Mouse (Mus musculus) liver, embryonic 16.5 days (tissue): ENCODE results near the gene Hmgcs2. TPM values are rescaled to one million over a fixed set of nuclear protein-coding genes. Genes with fewer than 3 reads are reported as not detected.

ENCODE experiments used
- ATAC-seq: fragments of 200-750 bp; cut with Nextera tagmentation; 2 replicates; pipeline ENCODE4 v1.8.0; 2017; ENCODE audit warnings: low read depth, mild to moderate bottlenecking, moderate number of reproducible peaks, moderate library complexity
- H3K27ac ChIP-seq: fragments of 300-500 bp; sonication (generic); 2 replicates; pipeline ENCODE4 v1.5.1; 2014; ENCODE audit warnings: mild to moderate bottlenecking, low read length
- H3K27me3 ChIP-seq: fragments of 300-500 bp; sonication (generic); 2 replicates; pipeline ENCODE4 v1.6.1; 2014; ENCODE audit warnings: low read depth, low read length, mixed read lengths; ENCODE audit not compliant: control insufficient read depth, insufficient read depth
- H3K36me3 ChIP-seq: fragments of 300-500 bp; sonication (generic); 2 replicates; pipeline ENCODE4 v1.6.1; 2014; ENCODE audit warnings: mild to moderate bottlenecking; ENCODE audit not compliant: control insufficient read depth, insufficient read depth
- H3K4me1 ChIP-seq: fragments of 300-500 bp; sonication (generic); 2 replicates; pipeline ENCODE4 v1.6.1; 2014; ENCODE audit warnings: low read depth, low read length, mixed read lengths; ENCODE audit not compliant: control insufficient read depth
- H3K4me2 ChIP-seq: fragments of 300-500 bp; sonication (generic); 2 replicates; pipeline ENCODE4 v1.6.1; 2014; ENCODE audit warnings: low read depth, low read length, mixed read lengths
- H3K4me3 ChIP-seq: fragments of 300-500 bp; sonication (generic); 2 replicates; pipeline ENCODE4 v1.5.1; 2014; ENCODE audit warnings: low read depth, mild to moderate bottlenecking, low read length
- H3K9ac ChIP-seq: fragments of 300-500 bp; sonication (generic); 2 replicates; pipeline ENCODE4 v1.6.1; 2014; ENCODE audit warnings: low read depth, low read length
- H3K9me3 ChIP-seq: fragments of 300-500 bp; sonication (generic); replicated peaks from 2 replicates; pipeline ENCODE4 v1.6.1; 2016; ENCODE audit warnings: low read length; ENCODE audit not compliant: control insufficient read depth
- WGBS: fragments of 180-500 bp; shearing (Covaris S2); extraction: QIAGEN DNeasy Blood & Tissue Kit; methylation state at CpG from one replicate; pipeline ENCODE4 v1.1.7; 2014; ENCODE audit not compliant: insufficient replicate concordance; 5-methylcytosine and 5-hydroxymethylcytosine counted together
- polyA plus RNA-seq: library from polyadenylated mRNA; unstranded; fragments of >200 nt; fragmentation: Nextera tagmentation; extraction: Ambion mirVana; gene quantifications from 2 replicates; pipeline ENCODE4 v1.2.1, GENCODE M21; 2015

Gene Hmgcs2
- polyA plus RNA-seq, 1 experiment from 2014 or later: 366 TPM

DNA sequence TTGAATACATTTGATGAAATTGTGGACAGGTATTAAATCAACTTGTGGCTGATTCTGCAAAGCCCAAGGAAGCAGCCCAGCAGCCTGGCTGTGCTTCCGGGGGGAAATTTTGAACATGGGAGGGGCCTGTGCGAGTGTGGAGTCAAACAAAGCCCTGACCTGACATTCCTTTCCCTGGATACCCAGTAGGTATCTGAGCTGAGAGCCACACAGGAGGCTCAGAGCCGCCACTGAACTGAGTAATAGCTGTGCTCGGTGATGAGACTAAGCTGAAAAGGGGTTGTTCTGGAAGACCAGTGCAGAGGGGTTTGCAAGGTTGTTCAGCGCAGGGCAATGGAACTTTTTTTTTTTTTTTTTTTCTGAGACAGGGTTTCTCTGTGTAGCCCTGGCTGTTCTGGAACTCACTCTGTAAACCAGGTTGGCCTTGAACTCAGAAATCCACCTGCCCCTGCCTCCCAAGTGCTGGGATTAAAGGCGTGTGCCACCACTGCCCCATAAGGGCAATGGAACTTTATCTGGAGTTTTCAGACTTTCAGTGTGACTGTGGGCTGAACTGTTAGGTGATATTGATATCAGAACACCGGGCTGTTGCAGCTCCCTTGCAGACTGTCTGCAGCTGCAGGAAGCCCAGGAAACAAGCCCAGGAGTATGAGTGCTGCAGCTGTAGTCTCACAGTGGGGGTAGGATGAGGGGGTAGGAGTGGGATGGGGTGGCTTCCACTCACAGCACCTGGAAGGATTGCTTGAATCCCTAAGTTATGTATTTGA, 33.1 kb upstream of the Hmgcs2 start:
- Histone ChIP-seq H3K27me3 (no peaks in the 10 kb centered on the region), H3K36me3 (no peaks in the 10 kb centered on the region), H3K4me2 (no peak overlapping the region), H3K27ac (no peak overlapping the region; the same call in 1 of the 2 replicates), H3K4me1 (peaks cover 3% of the 10 kb centered on the region; the same call in 1 of the 2 replicates), H3K9ac (no peak overlapping the region), H3K4me3 (no peak overlapping the region), H3K9me3 (no peaks in the 10 kb centered on the region)
- 44% methylated on average over 7 of the region's 7 CpGs for WGBS
- ATAC-seq: no peak

DNA sequence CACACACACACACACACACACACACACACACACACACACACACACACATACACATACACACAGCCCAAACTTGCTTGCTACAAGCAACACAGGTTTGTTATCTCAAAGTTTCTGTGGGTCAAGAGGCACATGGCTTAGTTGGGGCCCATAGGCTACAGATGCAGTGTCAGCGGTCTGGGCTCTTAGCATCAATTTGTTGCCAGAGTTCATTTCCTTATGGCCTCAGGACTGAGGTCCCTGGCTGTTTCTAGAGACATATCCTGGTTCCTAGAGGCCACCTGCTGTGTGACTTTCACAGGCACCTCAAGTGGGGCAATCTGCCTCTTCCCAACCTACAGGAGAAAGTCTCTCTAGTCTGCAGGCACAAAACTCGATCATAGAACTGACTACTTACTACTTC, 30.9 kb upstream of the Hmgcs2 start:
- no peak overlapping the region for H3K4me2 ChIP-seq
- ATAC-seq: no peak
- H3K9me3 ChIP-seq: no peaks in the 10 kb centered on the region
- no peaks in the 10 kb centered on the region for H3K27me3 ChIP-seq
- no peak overlapping the region for H3K9ac ChIP-seq
- H3K4me1 ChIP-seq: no peaks in the 10 kb centered on the region; the same call in 1 of the 2 replicates
- WGBS: 70% methylated on average over 2 of the region's 2 CpGs
- no peak overlapping the region for H3K4me3 ChIP-seq
- H3K27ac ChIP-seq: no peak overlapping the region
- H3K36me3 ChIP-seq: no peaks in the 10 kb centered on the region

DNA sequence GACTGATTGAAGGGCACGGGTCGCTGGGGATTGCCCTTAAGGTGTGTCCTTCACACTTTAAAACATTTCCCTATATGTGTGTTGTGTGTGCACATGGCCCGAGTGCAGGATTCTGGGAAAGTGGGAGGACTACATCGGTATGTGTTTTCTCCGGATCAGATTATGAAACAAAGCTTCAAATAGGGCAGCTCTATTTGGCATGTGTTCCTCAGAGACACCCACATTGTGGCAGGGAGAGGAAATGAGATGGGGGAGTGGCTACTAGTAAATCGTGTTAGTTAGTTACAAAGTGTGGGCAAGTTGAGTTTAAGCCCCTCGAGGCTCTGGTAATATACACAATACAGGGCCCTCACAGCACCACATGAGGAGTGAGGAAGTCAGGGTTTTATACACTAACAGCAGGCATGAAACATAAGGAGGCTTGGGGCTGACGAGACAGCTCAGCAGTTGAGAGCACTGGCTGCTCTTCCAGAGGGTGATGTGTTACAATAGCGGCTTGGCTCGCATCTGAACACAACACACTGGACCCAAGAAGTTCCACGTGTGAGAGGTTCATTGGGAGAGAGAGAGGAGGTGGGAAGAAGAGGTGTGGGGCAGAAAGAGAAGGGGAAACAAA, 30.3 kb upstream of the Hmgcs2 start:
- Histone ChIP-seq H3K27ac (no peak overlapping the region), H3K4me3 (no peak overlapping the region), H3K4me2 (no peak overlapping the region), H3K36me3 (no peaks in the 10 kb centered on the region), H3K4me1 (no peaks in the 10 kb centered on the region; the same call in 1 of the 2 replicates), H3K9ac (no peak overlapping the region), H3K27me3 (no peaks in the 10 kb centered on the region), H3K9me3 (no peaks in the 10 kb centered on the region)
- no peak for ATAC-seq
- 63% methylated on average over 11 of the region's 11 CpGs for WGBS

DNA sequence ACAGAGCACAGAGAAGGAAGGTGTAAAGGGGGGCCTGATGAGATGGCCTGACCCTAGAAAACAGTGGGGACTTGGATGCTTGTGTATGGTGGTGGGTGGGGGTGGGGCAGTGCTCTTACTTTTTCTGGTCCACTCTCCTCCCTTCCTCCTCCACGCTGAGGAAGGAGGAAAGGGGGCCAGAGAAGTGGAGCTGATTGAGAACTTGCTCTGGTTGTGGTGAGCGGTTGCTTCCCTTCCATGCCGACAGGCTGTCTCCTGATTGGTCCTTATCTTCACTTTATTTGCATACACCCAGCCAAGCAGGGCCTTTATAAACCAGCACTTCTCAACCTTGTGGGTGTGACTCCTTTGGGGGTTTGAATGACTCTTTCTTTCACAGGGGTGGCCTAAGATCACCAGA, 26.2 kb upstream of the Hmgcs2 start:
- Histone ChIP-seq H3K9ac (no peak overlapping the region), H3K36me3 (no peaks in the 10 kb centered on the region), H3K4me3 (no peak overlapping the region), H3K27ac (no peak overlapping the region), H3K4me2 (no peak overlapping the region), H3K4me1 (no peaks in the 10 kb centered on the region), H3K9me3 (no peaks in the 10 kb centered on the region), H3K27me3 (no peaks in the 10 kb centered on the region)
- ATAC-seq: no peak
- WGBS: 65% methylated on average over 2 of the region's 3 CpGs

DNA sequence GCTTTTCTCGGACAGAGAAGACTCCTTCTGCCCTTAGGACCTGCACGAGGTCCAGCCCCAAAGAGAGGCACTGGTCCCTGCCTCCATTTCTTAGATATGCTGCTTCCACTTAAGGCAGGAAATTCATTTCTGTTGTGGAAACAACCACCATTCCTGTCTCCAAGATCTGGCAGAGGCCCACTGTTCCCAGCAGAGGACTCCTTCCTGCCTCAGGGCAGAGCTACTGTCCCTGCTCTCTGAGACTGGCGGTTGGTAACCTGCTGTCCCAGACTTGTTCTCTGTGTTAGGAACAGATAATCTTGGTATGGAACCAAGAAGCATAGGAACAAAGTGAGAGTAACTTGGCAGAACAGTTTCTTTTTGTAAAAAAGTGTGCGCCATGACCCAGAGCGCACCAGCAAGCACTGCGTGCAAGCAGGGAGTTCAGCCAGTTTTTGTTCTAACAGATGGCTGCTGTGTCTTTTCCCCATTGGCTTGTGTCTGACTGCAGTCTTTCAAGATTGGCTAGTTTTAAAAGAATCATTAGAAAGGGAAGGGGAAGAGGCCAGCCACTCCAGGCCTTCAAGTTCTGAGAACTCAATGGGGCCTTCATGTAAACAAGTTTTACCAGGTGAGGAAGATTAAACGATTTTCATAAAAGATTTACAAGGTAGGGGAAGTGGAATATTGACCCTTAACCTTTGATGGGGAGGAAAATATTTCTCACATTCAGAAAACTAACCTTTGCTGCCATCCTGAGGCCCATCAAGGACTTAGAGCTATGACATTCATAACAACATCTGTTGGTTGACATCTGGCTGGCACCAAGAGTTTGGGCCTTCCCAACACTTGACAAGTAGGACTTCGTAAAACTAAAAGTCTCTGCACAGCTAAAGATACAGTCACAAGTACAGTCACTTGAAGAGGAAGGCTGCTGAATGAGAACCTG, 25.3 kb upstream of the Hmgcs2 start:
- Histone ChIP-seq H3K36me3 (no peaks in the 10 kb centered on the region), H3K27me3 (no peaks in the 10 kb centered on the region), H3K4me3 (no peak overlapping the region), H3K9me3 (no peaks in the 10 kb centered on the region), H3K4me1 (no peaks in the 10 kb centered on the region; the same call in 1 of the 2 replicates), H3K4me2 (no peak overlapping the region), H3K9ac (no peak overlapping the region), H3K27ac (no peak overlapping the region)
- ATAC-seq: no peak
- WGBS: 75% methylated on average over 8 of the region's 8 CpGs

- H3K4me1 ChIP-seq: peaks cover 6% of the 10 kb centered on the region
- no peak overlapping the region for H3K27ac ChIP-seq
- no peaks in the 10 kb centered on the region for H3K9me3 ChIP-seq
- H3K27me3 ChIP-seq: no peaks in the 10 kb centered on the region
- no peak overlapping the region for H3K9ac ChIP-seq
- no peak for ATAC-seq
- 68% methylated on average over 4 of the region's 4 CpGs for WGBS
- no peak overlapping the region for H3K4me3 ChIP-seq
- no peaks in the 10 kb centered on the region for H3K36me3 ChIP-seq
- H3K4me2 ChIP-seq: no peak overlapping the region
Measured at GRCm38 (mm10) chr3:98258723-98259122, 21.5 kb upstream of the Hmgcs2 start.

GRCm38 (mm10) chr3:98259271-98259751, 20.9 kb upstream of the Hmgcs2 start:
- H3K4me1 ChIP-seq: peaks cover 6% of the 10 kb centered on the region

DNA sequence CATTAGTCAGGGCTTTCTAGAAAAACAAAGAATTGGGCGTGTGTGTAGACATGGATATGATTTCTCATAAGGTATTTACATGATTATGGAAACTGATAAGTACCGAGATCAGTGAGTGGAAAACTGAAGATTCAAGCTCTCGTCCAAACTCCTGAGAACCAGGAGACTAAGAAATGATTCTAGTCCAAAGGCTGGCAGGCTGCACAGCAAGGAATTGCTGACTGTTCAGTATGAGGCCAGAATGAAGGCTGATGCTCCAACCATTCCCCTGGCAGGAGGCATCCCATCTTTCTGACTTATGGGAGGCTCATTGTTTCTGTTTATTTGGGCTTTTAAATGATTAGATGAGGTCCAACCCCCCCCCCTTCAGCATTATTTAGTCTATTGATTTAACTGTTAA, 19.7 kb upstream of the Hmgcs2 start:
- H3K27me3 ChIP-seq: no peaks in the 10 kb centered on the region
- 60% methylated on average over 3 of the region's 3 CpGs for WGBS
- no peaks in the 10 kb centered on the region for H3K9me3 ChIP-seq
- no peak for ATAC-seq
- no peak overlapping the region for H3K9ac ChIP-seq
- H3K27ac ChIP-seq: no peak overlapping the region
- H3K4me2 ChIP-seq: no peak overlapping the region
- no peak overlapping the region for H3K4me3 ChIP-seq
- H3K4me1 ChIP-seq: peaks cover 6% of the 10 kb centered on the region
- no peaks in the 10 kb centered on the region for H3K36me3 ChIP-seq

More at GRCm38 (mm10) chr3:98259271-98259751, 20.9 kb upstream of the Hmgcs2 start:
- WGBS: 78% methylated on average over 5 of the region's 5 CpGs
- no peak overlapping the region for H3K9ac ChIP-seq
- no peaks in the 10 kb centered on the region for H3K9me3 ChIP-seq
- no peak for ATAC-seq
- H3K4me2 ChIP-seq: no peak overlapping the region
- H3K27me3 ChIP-seq: no peaks in the 10 kb centered on the region
- H3K27ac ChIP-seq: no peak overlapping the region
- no peak overlapping the region for H3K4me3 ChIP-seq
- H3K36me3 ChIP-seq: no peaks in the 10 kb centered on the region
